Mouse (Mus musculus): ENCODE results near the gene Aldh1l1.

Aldh1l1 gene

GRCm38 (mm10) chr6:90507443-90507842 is 21.2 kb downstream of the Aldh1l1 start:
- no peak for DNase-seq (ENCODE audit: low spot score)

DNA sequence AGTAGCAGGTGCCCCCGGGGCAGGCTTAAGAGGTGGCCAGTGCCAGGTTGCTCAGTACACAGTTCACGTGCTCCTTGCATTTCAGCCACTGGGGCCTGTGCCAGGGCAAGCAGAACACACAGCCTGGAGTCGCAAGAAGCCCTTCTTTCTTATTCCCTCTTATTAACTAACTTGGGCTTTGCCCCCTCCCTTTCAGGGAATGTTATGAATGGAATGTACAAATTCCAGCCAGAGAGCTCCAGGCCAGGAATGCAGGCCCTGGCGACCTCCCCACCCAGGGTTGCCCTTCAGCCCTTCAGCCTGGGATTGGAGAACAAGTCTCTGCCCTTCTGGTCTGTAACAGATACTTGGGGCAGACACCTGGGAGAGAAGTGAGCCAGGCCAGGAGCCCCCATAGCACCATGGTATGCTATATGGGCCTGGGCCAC is 22.0 kb downstream of the Aldh1l1 start:
- DNase-seq (ENCODE audit: low spot score), result no peak

GRCm38 (mm10) chr6:90509085-90509484 is 22.9 kb downstream of the Aldh1l1 start:
- DNase-seq (ENCODE audit: low spot score), result no peak

DNA sequence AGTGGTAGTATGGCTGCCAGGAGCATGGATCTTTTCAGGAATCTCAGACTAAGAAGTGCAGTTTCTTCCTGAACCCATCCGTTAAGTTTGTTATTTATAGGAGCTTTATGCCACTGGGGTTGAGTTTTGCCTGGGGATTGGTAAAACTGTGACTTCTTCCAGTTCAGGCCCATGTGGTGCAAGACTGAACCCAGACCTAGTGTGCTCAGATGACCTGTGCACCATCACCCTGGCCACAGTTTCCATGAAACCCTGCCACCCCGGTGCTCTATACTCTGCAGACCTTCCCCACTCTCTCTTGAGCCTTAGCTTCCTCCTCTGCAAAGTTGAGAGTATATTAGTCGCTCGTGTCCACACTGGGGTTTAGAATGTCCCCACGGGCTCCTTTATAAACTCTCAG is 26.2 kb downstream of the Aldh1l1 start:
- DNase-seq (ENCODE audit: low spot score), result no peak

GRCm38 (mm10) chr6:90513074-90513856 is 27.0 kb downstream of the Aldh1l1 start:
- DNase-seq (ENCODE audit: low spot score), result no peak

DNA sequence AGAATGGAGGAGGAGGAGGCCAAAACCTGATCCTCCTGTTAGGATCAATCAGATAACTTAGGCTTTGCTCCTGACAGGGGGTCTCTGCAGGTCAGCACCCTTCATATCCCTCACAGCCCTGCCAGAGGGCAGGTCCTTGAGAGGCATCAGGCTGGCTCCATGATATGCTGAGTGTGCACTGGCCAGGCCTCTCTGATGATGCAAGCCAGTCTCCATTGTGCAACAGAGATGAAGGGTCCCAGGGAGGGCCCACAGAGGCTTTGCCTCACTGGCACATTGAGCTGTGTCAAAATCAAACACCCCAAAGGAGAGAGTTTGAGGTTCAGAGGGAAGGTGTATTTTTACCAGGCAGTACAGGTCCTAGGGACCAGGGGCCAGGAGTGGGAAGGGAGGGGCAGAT is 28.1 kb downstream of the Aldh1l1 start:
- no peak for DNase-seq (ENCODE audit: low spot score)

DNA sequence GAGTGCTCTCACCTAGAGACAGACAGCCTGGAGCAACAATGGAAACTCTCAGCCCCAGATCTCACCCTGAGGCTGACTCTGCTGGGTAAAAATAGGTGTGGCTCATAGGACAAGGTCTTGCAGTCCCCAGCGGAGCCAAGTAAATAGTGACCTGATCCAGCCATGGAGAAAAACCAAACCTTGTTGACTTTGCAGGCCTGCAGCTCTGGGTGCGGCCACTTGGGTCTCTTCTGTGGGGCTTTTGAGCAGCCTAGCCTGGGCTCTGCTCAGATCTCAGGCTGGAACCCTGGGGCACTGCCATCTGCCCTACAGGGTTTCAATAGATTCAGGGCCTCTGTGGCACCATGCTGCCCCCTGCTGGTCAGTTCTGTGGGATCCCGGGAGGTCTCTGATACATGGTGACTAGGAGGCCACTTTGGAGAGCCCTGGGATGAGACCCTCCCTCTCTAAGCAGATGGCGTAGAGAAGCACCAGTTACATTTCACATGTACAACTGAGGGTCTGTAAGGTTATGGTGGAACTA is 28.7 kb downstream of the Aldh1l1 start:
- DNase-seq (ENCODE audit: low spot score), result peak; percentile 81

DNA sequence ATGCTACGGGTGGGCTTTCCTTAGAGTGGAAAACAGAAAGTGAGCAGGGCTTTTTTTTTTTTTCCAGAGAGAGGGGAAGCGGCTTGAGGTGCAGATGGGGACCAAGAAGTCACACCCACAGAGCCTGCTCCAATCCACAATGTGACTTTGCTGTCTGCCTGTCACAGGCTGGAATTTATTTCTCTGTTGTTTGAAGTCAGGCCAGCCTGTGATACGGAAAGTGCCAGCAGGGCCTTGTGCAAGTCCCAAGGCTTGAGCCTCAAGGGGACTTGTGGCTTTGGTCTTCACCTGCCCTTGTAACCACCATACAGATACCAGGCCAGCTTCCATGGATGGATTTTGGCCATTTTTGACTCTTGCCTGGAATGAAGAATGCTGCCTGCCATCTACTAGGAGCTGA is 32.7 kb downstream of the Aldh1l1 start:
- no peak for DNase-seq (ENCODE audit: low spot score)

GRCm38 (mm10) chr6:90519375-90519774 is 33.1 kb downstream of the Aldh1l1 start:
- DNase-seq (ENCODE audit: low spot score), result no peak

DNA sequence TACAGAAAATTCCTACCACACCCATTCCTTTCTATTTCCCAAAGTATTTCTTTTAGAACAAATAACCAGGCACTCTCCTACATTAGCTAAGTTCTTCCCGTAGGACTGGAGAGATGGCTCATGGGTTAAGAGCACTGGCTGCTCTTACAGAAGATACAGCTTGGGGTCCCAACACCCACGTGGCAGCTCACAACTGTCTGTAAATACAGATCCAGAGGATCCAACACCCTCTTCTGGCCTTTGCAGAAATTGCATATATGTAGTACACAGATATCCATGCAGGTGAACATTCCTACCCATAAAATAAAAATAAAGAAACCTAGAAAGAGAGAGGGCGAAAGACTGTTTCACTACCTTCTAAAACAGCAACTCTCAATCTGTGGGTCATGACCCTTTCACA is 40.2 kb downstream of the Aldh1l1 start:
- DNase-seq (ENCODE audit: low spot score), result no peak

DNA sequence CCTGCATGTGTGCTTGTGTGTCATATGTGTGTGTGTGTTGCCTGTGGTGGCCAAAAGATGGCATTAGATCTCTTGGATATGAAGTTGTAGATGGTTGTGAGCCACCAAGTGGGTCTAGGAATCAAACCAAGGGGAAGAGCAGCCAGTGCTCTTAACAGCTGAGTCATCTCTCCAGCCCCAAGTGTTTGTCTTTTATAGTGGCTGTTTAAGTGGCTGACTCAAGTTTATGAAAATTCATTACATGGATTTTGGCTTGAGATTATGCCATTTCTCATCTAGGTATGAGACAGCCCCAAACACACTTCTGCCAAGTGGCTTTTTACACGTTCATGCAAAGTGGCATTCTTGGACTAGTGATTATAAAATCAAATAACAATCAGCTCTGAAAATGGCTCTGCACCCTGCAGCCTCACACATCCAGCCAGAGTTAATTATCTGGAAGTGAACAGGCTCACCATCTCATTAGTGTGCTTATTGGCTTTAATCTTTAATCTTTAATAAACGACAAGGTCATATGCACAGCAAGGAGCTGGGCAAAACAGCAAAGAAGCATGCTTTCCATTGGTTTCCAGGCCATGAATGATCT is 43.3 kb downstream of the Aldh1l1 start:
- DNase-seq (ENCODE audit: low spot score), result no peak

- DNase-seq (ENCODE audit: low spot score), result no peak
These were observed 46.5 kb downstream of the Aldh1l1 start for GRCm38 (mm10) chr6:90532575-90533190.

DNA sequence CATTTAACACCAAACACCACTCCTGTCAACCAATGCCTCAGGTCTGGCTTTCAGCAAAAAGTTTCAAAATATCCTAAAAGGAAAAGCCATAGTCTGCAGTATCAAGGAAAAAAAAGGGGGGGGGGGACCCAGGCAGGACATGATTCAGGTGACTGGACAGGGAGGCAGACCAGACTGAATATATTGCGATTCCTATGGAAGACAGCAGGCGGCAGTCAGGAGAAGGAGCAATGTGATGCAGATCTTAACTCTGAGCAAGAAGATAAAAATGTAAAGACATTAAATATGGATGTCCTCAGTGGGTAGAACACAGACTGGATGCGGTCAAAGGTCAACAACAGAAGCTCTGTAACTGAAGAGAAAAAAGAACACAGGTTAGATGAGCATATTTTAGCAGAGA is 47.3 kb downstream of the Aldh1l1 start:
- DNase-seq (ENCODE audit: low spot score), result no peak

- DNase-seq (ENCODE audit: low spot score), result peak; percentile 68
These were observed 48.7 kb downstream of the Aldh1l1 start for GRCm38 (mm10) chr6:90534701-90535475.

DNA sequence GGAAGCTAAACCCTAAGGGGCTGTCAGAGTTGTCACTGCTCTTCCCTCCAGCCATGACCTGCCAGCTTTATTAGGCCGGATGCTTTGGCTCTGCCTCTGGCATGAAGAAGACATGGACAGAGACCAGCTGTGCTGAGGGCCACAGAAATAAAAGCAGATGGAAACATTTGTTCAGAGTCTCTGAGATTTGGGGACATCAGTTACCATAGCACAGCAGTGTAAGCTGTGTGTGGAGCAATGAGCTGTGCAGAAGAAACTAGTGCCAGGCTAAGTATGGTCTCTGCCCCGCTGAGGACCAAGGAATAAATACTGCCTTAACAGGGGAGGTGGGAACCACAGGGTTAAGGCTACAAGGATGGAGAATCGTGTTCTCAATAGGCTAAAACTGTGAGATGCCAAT is 50.6 kb downstream of the Aldh1l1 start:
- DNase-seq (ENCODE audit: low spot score), result no peak

GRCm38 (mm10) chr6:90537941-90538340 is 51.7 kb downstream of the Aldh1l1 start:
- DNase-seq (ENCODE audit: low spot score), result peak; percentile 71

DNA sequence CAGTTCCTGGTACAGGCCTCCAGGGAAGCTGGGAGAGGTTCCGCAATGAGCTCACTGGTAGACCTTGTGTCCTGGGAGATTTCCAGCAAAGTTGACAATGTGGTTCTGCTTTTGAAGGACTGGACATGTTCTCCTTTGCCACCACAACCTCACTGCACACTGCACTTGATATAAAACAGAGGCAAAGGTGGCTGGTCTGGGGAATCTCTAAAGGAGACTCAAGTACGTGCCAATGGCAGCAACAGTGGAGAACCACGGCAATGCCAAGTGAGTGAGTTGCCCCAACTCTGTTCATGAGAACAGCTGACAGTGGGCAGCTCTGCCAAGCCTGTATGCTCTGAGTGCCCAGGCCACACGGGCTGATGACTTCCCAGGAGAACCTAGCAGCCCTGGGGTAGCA is 53.0 kb downstream of the Aldh1l1 start:
- no peak for DNase-seq (ENCODE audit: low spot score)

DNA sequence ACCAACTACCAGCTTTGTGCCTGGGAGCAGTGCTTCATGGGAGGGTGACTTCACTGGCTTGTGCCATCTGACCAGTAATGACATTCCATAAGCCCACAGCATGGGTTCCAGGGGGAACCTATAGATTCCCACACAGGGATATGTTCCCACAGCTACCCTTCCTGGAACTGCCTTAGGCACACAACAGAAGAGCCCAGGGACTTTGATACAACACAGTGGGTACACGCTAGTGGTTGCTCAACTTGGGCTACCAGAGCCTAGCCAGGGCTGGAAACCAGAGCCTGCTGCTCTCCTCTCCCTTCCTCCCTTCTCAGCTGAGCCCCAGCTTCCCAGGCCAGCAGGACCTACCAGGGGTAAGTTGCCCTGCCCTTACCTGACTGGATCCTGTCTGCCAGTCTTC is 54.3 kb downstream of the Aldh1l1 start:
- DNase-seq (ENCODE audit: low spot score), result no peak

- DNase-seq (ENCODE audit: low spot score), result no peak
These were observed 55.1 kb downstream of the Aldh1l1 start for GRCm38 (mm10) chr6:90541367-90541772.

GRCm38 (mm10) chr6:90544433-90544832 is 58.2 kb downstream of the Aldh1l1 start:
- no peak for DNase-seq (ENCODE audit: low spot score)

- DNase-seq (ENCODE audit: low spot score), result no peak
These were observed 60.0 kb downstream of the Aldh1l1 start for GRCm38 (mm10) chr6:90546274-90546673.

GRCm38 (mm10) chr6:90547041-90547440 is 60.8 kb downstream of the Aldh1l1 start:
- no peak for DNase-seq (ENCODE audit: low spot score)
